Mouse (Mus musculus) midbrain, embryonic 13.5 days (tissue): ENCODE measurements around the gene Arhgef40. TPM values are rescaled to one million over a fixed set of nuclear protein-coding genes. Genes with fewer than 3 reads are reported as not detected.

Experiments
- ATAC-seq: fragments of 200-750 bp; cut with Nextera tagmentation; 2 replicates; pipeline ENCODE4 v1.8.0; 2017; ENCODE audit warnings: mild to moderate bottlenecking, moderate TSS enrichment, moderate library complexity
- H3K27ac ChIP-seq: fragments of 300-500 bp; sonication (generic); 2 replicates; pipeline ENCODE4 v1.5.1; 2015; ENCODE audit warnings: inconsistent platforms, mild to moderate bottlenecking, moderate library complexity
- H3K27me3 ChIP-seq: fragments of 300-500 bp; sonication (generic); 2 replicates; pipeline ENCODE4 v1.6.1; 2015; ENCODE audit warnings: mild to moderate bottlenecking, inconsistent platforms
- H3K36me3 ChIP-seq: fragments of 300-500 bp; sonication (generic); 2 replicates; pipeline ENCODE4 v1.6.1; 2015; ENCODE audit warnings: mild to moderate bottlenecking, inconsistent platforms
- H3K4me1 ChIP-seq: fragments of 300-500 bp; sonication (generic); replicated peaks from 2 replicates; pipeline ENCODE4 v1.6.1; 2015; ENCODE audit warnings: inconsistent platforms
- H3K4me2 ChIP-seq: fragments of 300-500 bp; sonication (generic); replicated peaks from 2 replicates; pipeline ENCODE4 v1.6.1; 2015; ENCODE audit warnings: moderate library complexity, mild to moderate bottlenecking, inconsistent platforms
- H3K4me3 ChIP-seq: fragments of 300-500 bp; sonication (generic); replicated peaks from 2 replicates; pipeline ENCODE4 v1.5.1; 2015; ENCODE audit warnings: mild to moderate bottlenecking, inconsistent platforms
- H3K9ac ChIP-seq: fragments of 300-500 bp; sonication (generic); replicated peaks from 2 replicates; pipeline ENCODE4 v1.6.1; 2015; ENCODE audit warnings: mild to moderate bottlenecking, inconsistent platforms
- H3K9me3 ChIP-seq: fragments of 300-500 bp; sonication (generic); 2 replicates; pipeline ENCODE4 v1.6.1; 2016; ENCODE audit warnings: mild to moderate bottlenecking, inconsistent platforms
- WGBS: fragments of 180-500 bp; shearing (Covaris S2); methylation state at CpG from one replicate; pipeline ENCODE4 v1.1.7; 2015; 5-methylcytosine and 5-hydroxymethylcytosine counted together
- polyA plus RNA-seq: library from polyadenylated mRNA; unstranded; fragments of >200 nt; fragmentation: Nextera tagmentation; extraction: Ambion mirVana; gene quantifications from 2 replicates; pipeline ENCODE4 v1.2.1, GENCODE M21; 2015

Arhgef40 gene
- polyA plus RNA-seq, 1 experiment from 2014 or later: 82.2 TPM

DNA sequence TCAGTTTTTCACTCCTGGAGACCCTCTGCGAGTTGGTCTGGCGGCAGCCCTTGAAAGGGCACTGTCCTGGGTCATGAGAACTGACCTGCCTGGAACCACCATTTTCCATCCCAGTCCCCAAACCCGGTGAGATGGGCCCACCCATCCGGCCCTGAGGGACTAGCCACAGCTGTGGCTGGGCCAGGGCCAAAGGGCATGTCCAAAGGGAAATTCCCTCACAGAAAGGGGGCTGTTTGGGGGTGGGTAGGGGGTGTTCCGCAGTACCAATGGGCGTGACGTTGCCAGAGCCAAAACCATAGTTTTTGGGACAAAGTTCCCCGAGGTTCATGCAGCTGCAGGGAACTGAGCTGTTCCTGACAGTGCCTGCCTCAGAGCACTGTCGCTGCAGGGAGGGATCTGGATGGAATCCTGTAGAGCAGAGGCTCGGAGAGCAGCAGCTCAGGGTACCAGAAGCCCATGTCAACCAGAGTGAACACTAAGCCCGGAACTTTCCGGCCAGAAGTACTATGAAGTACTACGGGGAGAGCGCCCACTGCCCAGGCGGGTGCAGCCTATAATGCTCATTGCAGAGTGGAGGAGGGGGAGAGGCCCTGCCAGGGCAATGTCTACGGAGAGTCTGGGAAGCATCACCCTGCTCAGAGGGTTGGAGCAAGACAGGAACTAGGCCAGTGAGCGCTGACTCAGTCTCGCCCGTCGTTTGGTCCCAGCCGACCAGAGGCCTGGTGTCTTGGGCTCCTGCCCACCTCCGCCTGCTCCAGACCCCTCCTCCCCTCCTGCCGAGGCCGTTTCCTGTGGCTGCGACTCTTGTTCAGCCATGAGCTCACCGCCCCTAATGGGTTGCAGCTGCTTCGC is 1.0 kb downstream of the Arhgef40 start:
- peak; percentile 61 for ATAC-seq
- peaks cover 55% of the 10 kb centered on the region for H3K4me1 ChIP-seq
- peaks cover 33% of the 10 kb centered on the region for H3K36me3 ChIP-seq
- WGBS: under 1% methylated on average over 27 of the region's 27 CpGs
- H3K27me3 ChIP-seq: no peaks in the 10 kb centered on the region
- H3K9me3 ChIP-seq: no peaks in the 10 kb centered on the region
- H3K9ac ChIP-seq: peak overlapping the region; percentile 87
- H3K4me3 ChIP-seq: peak overlapping the region; percentile 75
- peak overlapping the region; percentile 90 for H3K27ac ChIP-seq
- peak overlapping the region; percentile 97 for H3K4me2 ChIP-seq

DNA sequence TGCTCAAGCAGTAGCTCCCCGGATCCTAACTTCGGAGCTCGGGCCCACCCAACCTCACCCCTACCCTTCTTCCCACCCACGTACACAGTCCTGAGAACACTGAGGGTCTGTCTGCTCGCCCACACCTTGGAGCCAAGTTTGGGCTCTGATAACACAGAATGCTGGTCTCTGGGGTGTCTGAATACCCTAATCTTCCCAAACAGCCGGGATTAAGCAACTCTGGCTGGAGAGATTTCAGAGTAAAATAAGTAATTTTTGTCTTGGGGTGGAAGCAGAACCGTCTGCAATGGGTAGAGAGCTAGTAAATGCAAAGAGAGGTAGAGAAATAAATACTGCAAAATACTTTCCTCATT is 1.6 kb downstream of the Arhgef40 start:
- Histone ChIP-seq H3K27me3 (no peaks in the 10 kb centered on the region), H3K4me2 (peak overlapping the region; percentile 97), H3K36me3 (peaks cover 39% of the 10 kb centered on the region), H3K9me3 (no peaks in the 10 kb centered on the region), H3K9ac (peak overlapping the region; percentile 87), H3K4me1 (peaks cover 55% of the 10 kb centered on the region), H3K27ac (peak overlapping the region; percentile 90), H3K4me3 (peak overlapping the region; percentile 75)
- 2% methylated on average over 7 of the region's 7 CpGs for WGBS
- ATAC-seq: no peak

DNA sequence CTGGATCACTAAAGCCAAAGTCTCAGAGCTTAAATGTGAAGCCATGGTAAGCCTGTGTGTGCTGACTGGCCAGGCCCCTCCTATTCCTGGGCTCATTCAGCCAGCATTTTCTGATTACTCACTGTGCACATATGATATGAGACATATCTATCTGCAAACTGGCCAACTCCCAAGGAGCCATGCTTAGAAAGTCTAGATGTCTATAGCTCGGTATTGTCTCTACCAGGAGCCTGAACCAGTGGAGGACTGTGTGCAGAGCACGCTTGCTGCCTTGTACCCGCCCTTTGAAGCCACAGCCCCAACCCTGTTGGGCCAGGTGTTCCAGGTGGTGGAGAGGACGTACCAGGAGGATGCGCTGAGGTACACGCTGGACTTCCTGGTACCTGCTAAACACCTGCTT is 2.7 kb downstream of the Arhgef40 start:
- 0 out of 2 replicates have a peak overlapping the region, but pooled peaks have one; percentile 97 for H3K4me2 ChIP-seq

DNA sequence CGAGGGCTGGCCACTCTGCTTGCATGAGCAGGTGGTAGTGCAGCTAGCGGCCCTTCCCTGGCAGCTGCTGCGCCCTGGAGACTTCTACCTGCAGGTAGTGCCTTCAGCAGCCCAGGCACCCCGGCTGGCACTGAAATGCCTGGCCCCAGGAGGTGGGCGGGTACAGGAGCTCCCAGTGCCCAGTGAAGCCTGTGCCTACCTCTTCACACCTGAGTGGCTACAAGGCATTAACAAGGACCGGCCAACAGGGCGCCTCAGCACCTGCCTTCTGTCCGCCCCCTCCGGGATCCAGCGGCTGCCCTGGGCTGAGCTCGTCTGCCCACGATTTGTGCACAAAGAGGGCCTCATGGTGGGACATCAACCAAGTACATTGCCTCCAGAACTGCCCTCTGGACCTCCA is 4.2 kb downstream of the Arhgef40 start:
- H3K4me1 ChIP-seq: peaks cover 50% of the 10 kb centered on the region
- WGBS: 71% methylated on average over 12 of the region's 12 CpGs
- peak overlapping the region; percentile 53; the same call in 1 of the 2 replicates for H3K9ac ChIP-seq
- 0 out of 2 replicates have a peak overlapping the region, but pooled peaks have one; percentile 9 for H3K4me2 ChIP-seq
- no peak for ATAC-seq
- H3K36me3 ChIP-seq: peaks cover 62% of the 10 kb centered on the region
- no peak overlapping the region for H3K27ac ChIP-seq
- H3K27me3 ChIP-seq: no peaks in the 10 kb centered on the region
- H3K4me3 ChIP-seq: no peak overlapping the region
- H3K9me3 ChIP-seq: no peaks in the 10 kb centered on the region

More for the DNA sequence above, 2.7 kb downstream of the Arhgef40 start:
- peaks cover 55% of the 10 kb centered on the region for H3K4me1 ChIP-seq
- H3K27me3 ChIP-seq: no peaks in the 10 kb centered on the region
- no peak for ATAC-seq
- H3K27ac ChIP-seq: no peak overlapping the region
- no peaks in the 10 kb centered on the region for H3K9me3 ChIP-seq
- H3K36me3 ChIP-seq: peaks cover 49% of the 10 kb centered on the region
- 95% methylated on average over 6 of the region's 6 CpGs for WGBS
- H3K4me3 ChIP-seq: no peak overlapping the region
- 0 out of 2 replicates have a peak overlapping the region, but pooled peaks have one; percentile 23 for H3K9ac ChIP-seq

DNA sequence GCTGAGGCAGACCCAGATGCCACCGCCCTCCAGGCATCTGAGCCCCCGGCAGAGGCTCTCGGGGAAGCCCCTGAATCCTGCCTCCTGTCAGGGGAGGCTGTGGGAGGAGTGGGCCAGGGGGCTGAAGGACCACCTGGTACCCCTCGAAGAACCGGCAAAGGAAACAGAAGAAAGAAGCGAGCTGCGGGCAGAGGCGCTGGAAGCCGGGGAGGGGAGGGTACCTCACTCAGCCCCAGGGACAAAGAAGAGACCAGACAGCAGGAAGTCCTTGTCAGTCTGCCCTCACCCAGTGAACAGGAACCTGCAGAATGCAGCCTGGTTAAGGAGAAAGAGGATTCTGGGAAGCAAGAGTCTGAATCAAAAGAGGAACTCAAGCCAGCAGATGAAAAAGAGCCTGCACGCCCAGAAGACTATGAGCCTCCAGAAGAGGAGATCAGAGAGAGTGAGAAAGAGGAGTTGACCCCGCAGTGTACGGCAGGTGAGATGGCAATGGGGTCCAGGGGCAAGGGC is 5.0 kb downstream of the Arhgef40 start:
- peak overlapping the region; percentile 53 for H3K9ac ChIP-seq

DNA sequence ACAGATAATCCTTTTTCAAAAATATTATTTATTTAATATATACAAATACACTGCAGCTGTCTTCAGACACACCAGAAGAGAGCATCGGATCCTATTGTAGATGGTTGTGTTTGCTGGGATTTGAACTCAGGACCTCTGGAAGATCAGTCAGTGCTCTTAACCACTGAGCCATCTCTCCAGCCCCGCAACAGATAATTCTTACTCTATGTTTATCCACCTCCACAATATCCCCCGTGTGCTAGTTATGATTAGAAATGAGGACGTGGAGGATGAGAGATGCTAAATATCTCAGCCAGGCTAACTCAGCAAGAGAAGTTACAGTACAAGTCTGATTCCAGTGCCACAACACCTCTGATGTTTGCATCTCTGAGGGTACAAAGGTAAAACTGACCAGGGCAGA is 9.9 kb downstream of the Arhgef40 start:
- peaks cover 94% of the 10 kb centered on the region for H3K36me3 ChIP-seq
- no peak for ATAC-seq

More for the DNA sequence above, 5.0 kb downstream of the Arhgef40 start:
- H3K4me2 ChIP-seq: peak overlapping the region; percentile 9; the same call in 1 of the 2 replicates
- H3K36me3 ChIP-seq: peaks cover 69% of the 10 kb centered on the region
- 64% methylated on average over 12 of the region's 12 CpGs for WGBS
- ATAC-seq: no peak
- H3K4me1 ChIP-seq: peaks cover 43% of the 10 kb centered on the region
- H3K27ac ChIP-seq: no peak overlapping the region
- H3K4me3 ChIP-seq: no peak overlapping the region
- H3K27me3 ChIP-seq: no peaks in the 10 kb centered on the region
- H3K9me3 ChIP-seq: no peaks in the 10 kb centered on the region

DNA sequence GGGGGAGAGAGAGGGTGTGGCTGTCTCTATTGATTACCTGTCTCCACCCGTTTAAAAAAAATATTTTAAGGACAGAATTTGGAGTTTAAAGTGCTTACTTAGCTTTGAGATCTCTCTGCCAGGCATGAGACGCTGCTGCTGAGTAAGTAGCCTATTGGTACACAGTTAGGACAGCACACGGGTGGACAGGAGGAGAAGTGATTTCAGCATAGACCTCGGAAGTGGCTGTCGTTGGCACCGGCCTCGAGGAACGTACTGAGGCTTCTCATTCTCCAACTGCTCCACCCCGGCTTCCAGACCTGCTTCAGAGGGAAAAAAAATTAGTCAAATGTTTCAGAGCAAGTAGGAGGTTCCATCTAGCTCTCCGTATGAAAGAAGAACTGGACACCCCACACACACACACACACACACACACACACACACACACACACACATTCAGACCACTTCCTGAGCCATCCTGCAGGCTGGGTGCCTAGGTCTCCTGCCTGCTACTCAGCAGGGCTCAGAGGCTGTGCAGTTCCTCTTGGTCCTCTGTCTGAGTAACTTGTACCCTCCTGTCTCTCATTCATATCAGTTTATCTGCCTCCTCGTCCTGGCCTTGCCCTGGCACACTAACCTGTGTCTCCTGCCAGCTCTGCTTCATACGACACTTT is 10.8 kb downstream of the Arhgef40 start:
- Histone ChIP-seq H3K9me3 (no peaks in the 10 kb centered on the region), H3K36me3 (peaks cover 94% of the 10 kb centered on the region), H3K27ac (no peak overlapping the region), H3K27me3 (no peaks in the 10 kb centered on the region), H3K9ac (no peak overlapping the region), H3K4me1 (peaks cover 7% of the 10 kb centered on the region; the same call in 1 of the 2 replicates), H3K4me2 (no peak overlapping the region), H3K4me3 (no peak overlapping the region)
- ATAC-seq: no peak
- WGBS: 88% methylated on average over 12 of the region's 12 CpGs

More for the DNA sequence above, 9.9 kb downstream of the Arhgef40 start:
- no peak overlapping the region for H3K4me2 ChIP-seq
- H3K4me3 ChIP-seq: no peak overlapping the region
- peaks cover 15% of the 10 kb centered on the region for H3K4me1 ChIP-seq
- no peak overlapping the region for H3K27ac ChIP-seq
- H3K27me3 ChIP-seq: no peaks in the 10 kb centered on the region
- H3K9me3 ChIP-seq: no peaks in the 10 kb centered on the region
- H3K9ac ChIP-seq: no peak overlapping the region
- 92% methylated on average over 4 of the region's 4 CpGs for WGBS

DNA sequence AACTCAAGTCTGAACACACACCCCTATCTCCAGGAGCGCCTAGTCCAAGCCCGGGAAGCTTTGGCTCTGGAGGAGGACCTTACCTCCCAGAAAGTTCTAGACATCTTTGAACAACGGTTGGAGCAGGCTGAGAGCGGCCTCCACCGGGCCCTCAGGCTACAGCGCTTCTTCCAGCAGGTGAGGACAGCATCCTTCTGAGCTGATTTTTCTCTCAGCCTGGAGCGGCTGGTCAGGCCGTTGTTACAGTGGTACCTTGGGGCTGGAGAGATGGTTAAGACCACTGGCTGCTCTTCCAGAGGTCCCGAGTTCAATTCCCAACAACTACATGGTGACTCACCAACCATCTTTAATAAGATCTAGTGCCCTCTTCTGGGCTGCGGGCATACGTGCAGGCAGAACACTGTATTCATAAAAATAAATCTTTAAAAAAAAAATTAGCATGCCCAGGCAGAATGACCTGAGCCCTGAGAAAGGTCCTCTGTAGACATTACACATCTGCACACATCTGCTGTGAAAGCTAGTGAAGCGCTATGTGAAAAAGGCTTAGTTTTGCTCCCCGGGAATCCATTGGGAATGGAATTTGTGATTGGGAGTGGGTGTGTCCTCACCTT is 11.8 kb downstream of the Arhgef40 start:
- ATAC-seq: no peak; the same call in 1 of the 2 replicates
- H3K4me3 ChIP-seq: no peak overlapping the region
- H3K4me2 ChIP-seq: no peak overlapping the region
- no peaks in the 10 kb centered on the region for H3K9me3 ChIP-seq
- H3K27me3 ChIP-seq: no peaks in the 10 kb centered on the region
- peaks cover 7% of the 10 kb centered on the region; the same call in 1 of the 2 replicates for H3K4me1 ChIP-seq
- WGBS: 89% methylated on average over 13 of the region's 13 CpGs
- peaks cover 94% of the 10 kb centered on the region for H3K36me3 ChIP-seq
- peak overlapping the region; percentile 51 for H3K27ac ChIP-seq
- no peak overlapping the region for H3K9ac ChIP-seq

DNA sequence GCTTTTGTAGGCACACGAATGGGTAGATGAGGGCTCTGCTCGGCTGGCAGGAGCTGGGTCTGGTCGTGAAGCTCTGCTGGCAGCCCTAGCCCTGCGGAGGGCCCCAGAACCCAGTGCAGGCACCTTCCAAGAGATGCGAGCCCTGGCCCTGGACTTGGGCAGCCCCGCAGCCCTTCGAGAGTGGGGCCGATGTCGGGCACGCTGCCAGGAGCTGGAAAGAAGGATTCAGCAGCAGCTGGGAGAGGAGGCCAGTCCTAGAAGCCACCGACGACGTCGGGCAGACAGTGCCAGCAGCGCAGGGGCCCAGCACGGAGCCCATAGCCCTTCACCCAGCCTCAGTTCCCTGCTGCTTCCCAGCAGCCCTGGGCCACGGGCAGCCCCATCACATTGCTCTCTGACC is 12.3 kb downstream of the Arhgef40 start:
- Histone ChIP-seq H3K9ac (peak overlapping the region; percentile 19; the same call in 1 of the 2 replicates), H3K4me2 (no peak overlapping the region), H3K27me3 (no peaks in the 10 kb centered on the region), H3K4me1 (peaks cover 7% of the 10 kb centered on the region; the same call in 1 of the 2 replicates), H3K9me3 (no peaks in the 10 kb centered on the region), H3K27ac (peak overlapping the region; percentile 51), H3K4me3 (no peak overlapping the region), H3K36me3 (peaks cover 92% of the 10 kb centered on the region)
- ATAC-seq: peak; percentile 73
- WGBS: 57% methylated on average over 17 of the region's 17 CpGs

DNA sequence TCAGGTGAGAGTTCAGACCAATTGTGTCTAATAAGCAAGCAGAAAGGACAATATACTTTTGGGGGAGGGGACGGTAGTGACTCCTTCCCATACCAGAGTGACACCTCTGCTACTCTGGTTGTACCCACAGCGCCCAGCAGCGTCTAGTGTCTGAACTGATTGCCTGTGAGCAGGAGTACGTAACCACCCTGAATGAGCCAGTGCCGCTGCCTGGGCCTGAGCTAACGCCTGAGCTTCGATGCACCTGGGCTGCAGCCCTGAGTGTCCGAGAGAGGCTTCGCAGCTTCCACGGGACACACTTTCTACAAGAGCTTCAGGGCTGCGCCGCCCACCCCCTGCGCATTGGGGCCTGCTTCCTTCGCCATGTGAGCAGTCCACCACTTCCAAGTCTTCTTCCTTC is 13.0 kb downstream of the Arhgef40 start:
- 90% methylated on average over 14 of the region's 14 CpGs for WGBS
- Histone ChIP-seq H3K27ac (no peak overlapping the region), H3K9me3 (no peaks in the 10 kb centered on the region), H3K4me3 (no peak overlapping the region), H3K36me3 (peaks cover 93% of the 10 kb centered on the region), H3K4me1 (peaks cover 7% of the 10 kb centered on the region; the same call in 1 of the 2 replicates), H3K4me2 (no peak overlapping the region), H3K27me3 (no peaks in the 10 kb centered on the region), H3K9ac (0 out of 2 replicates have a peak overlapping the region, but pooled peaks have one; percentile 19)
- peak; percentile 18; the same call in 1 of the 2 replicates for ATAC-seq

DNA sequence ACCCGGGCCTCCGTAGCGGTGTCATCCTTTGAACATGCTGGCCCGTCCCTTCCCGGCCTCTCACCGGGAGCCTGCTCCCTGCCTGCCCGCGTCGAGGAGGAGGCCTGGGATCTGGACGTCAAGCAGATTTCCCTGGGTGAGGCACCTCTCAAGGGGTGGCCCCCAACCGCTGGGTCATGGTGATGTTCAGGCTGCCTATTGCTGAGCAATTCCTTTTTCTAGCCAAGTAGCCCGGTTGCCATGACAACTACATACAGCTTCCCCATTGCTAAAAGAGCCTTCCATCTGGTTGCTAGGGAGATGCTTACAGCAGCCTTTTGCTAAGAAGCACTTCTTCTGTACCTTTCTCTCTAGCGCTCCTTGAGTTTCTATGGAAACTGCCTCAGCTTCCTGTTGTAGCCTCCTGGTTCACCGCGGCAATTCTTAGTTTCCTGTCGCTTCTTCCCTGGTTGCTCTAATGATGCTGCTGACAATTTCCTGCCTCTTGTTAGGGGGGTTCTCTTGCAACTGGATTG is 19.5 kb downstream of the Arhgef40 start:
- Histone ChIP-seq H3K4me2 (peak overlapping the region; percentile 51), H3K9ac (peak overlapping the region; percentile 60), H3K36me3 (peaks cover 80% of the 10 kb centered on the region), H3K9me3 (no peaks in the 10 kb centered on the region), H3K4me3 (peak overlapping the region; percentile 30), H3K27ac (peak overlapping the region; percentile 92), H3K4me1 (peaks cover 58% of the 10 kb centered on the region), H3K27me3 (no peaks in the 10 kb centered on the region)
- WGBS: 5% methylated on average over 16 of the region's 16 CpGs
- ATAC-seq: peak; percentile 84
